Mouse (Mus musculus): ENCODE measurements at regions not wholly inside any gene's neighbourhood (a gene's known extent, or its start where the extent isn't known, plus 50 kb on each side); places are given as distances from the start of the nearest gene placed in this dataset.
A peak's percentile ranks its signal among the peaks of the same experiment; 100 is the strongest.
"Not testable (repeated sequence)": the region's sequence is repeated elsewhere in the genome, so short reads cannot be mapped to it uniquely, and the experiment has no call there.

- H3K27ac ChIP-seq; intact Hi-C loops (cut with DNase I); H3K4me3 ChIP-seq; DNase-seq: not testable (repeated sequence)
Measured at GRCm38 (mm10) chr9:3116311-3116710, 79.6 kb downstream of the Gm10715 start.

GRCm38 (mm10) chr9:3161181-3161580 is 124.5 kb downstream of the Gm10715 start:
- Histone ChIP-seq H3K4me3 (no peak overlapping the region), H3K27ac (no peak overlapping the region)
- no peak for TF ChIP-seq CTCF (IDR thresholded peaks at IDR 0.05)
- intact Hi-C loops (cut with DNase I): no loop called here
- DNase-seq: no peak

DNA sequence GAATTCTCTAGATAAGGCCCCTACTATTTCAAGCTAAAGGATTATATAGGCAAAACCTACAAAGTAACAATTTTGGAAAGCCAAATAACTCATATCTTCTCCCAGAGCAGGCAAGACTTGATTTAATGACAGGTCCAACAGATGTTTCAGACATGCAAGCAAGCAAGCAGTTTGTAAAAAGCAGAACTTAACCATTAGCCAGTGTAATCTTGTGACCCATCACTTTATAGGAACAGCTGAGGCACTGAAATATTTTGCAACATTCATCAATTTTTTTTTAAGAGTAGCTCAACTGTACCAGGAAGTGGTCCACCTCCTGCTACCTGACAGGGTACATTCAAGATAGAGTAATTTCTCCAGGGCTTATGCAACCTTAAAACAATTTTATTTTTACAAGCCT is 147.7 kb downstream of the Gm10715 start:
- no peak overlapping the region for H3K4me3 ChIP-seq
- DNase-seq: no peak
- intact Hi-C loops (cut with DNase I): no loop called here
- TF ChIP-seq CTCF (IDR thresholded peaks at IDR 0.05): no peak
- no peak overlapping the region for H3K27ac ChIP-seq

GRCm38 (mm10) chr9:3199151-3200018 is 135.6 kb upstream of the Alkbh8 start:
- intact Hi-C loops (cut with DNase I): no loop called here
- Histone ChIP-seq H3K4me3 (no peak overlapping the region), H3K27ac (no peak overlapping the region)
- no peak for TF ChIP-seq CTCF (IDR thresholded peaks at IDR 0.05)
- no peak for DNase-seq

GRCm38 (mm10) chr9:3200019-3200347 is 135.0 kb upstream of the Alkbh8 start:
- DNase-seq; H3K27ac ChIP-seq; intact Hi-C loops (cut with DNase I); H3K4me3 ChIP-seq: not testable (repeated sequence)

GRCm38 (mm10) chr9:3208120-3208519 is 126.8 kb upstream of the Alkbh8 start:
- H3K4me3 ChIP-seq; intact Hi-C loops (cut with DNase I); H3K27ac ChIP-seq; DNase-seq: not testable (repeated sequence)

- intact Hi-C loops (cut with DNase I): no loop called here
- TF ChIP-seq CTCF (IDR thresholded peaks at IDR 0.05): no peak
- DNase-seq: peak; percentile 63
- H3K4me3 ChIP-seq: no peak overlapping the region
- H3K27ac ChIP-seq: no peak overlapping the region
Measured at GRCm38 (mm10) chr9:3258396-3259300, 76.3 kb upstream of the Alkbh8 start.

GRCm38 (mm10) chr9:3260181-3260580 is 74.8 kb upstream of the Alkbh8 start:
- intact Hi-C loops (cut with DNase I): no loop called here
- Histone ChIP-seq H3K4me3 (no peak overlapping the region), H3K27ac (no peak overlapping the region)
- no peak for TF ChIP-seq CTCF (IDR thresholded peaks at IDR 0.05)
- no peak for DNase-seq

- no peak for DNase-seq
- no peak for TF ChIP-seq CTCF (IDR thresholded peaks at IDR 0.05)
- Histone ChIP-seq H3K4me3 (no peak overlapping the region), H3K27ac (no peak overlapping the region)
- intact Hi-C loops (cut with DNase I): no loop called here
Measured at GRCm38 (mm10) chr9:3260860-3261259, 74.1 kb upstream of the Alkbh8 start.

- intact Hi-C loops (cut with DNase I): no loop called here
- Histone ChIP-seq H3K4me3 (no peak overlapping the region), H3K27ac (no peak overlapping the region)
- no peak for DNase-seq
- no peak for TF ChIP-seq CTCF (IDR thresholded peaks at IDR 0.05)
Measured at GRCm38 (mm10) chr9:3264467-3264866, 70.5 kb upstream of the Alkbh8 start.

- intact Hi-C loops (cut with DNase I); DNase-seq; H3K27ac ChIP-seq; H3K4me3 ChIP-seq: not testable (repeated sequence)
Measured at GRCm38 (mm10) chr9:3280496-3280895, 54.4 kb upstream of the Alkbh8 start.

- H3K4me3 ChIP-seq; intact Hi-C loops (cut with DNase I); DNase-seq; H3K27ac ChIP-seq: not testable (repeated sequence)
Measured at GRCm38 (mm10) chr9:3281906-3282305, 53.0 kb upstream of the Alkbh8 start.

DNA sequence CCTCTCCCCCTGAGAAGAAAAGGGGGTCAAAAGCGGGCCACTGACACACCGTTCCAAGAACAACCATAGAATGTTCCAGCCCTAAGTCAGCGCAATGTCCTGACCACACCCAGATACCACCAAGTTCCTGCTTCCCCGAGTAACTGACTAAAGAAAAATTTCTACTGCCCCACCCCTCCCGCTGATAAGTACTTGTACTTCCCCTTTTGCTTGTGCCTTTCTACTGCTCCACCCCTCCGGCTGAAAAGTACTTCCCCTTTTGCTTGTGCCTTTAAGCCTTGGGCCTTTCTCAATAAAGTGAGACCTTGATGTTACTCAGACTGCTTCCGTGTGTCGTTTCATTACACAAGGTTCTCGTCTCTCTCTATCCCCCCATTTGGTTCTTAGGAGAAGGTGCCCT is 51.6 kb upstream of the Alkbh8 start:
- DNase-seq; intact Hi-C loops (cut with DNase I); H3K27ac ChIP-seq; H3K4me3 ChIP-seq: not testable (repeated sequence)

Data from gastrocnemius, adult 2 months (tissue).